ENCODE assay signal across 18 mouse cellular contexts in genomic region chr10:51930696-51931095, GRCm38 (mm10).
A peak's percentile ranks its signal among the peaks of the same experiment; 100 is the strongest.
DNase-seq lines count a peak whose midpoint lies in the region; ATAC-seq lines count a peak whose summit lies in the region.
"Had no signal": no experiment of that assay in that cellular context is flagged by ENCODE, and none has a peak within 500 bp of the region (broad histone marks: within the 10 kb centered on the region; RNA-seq: fewer than 3 reads in every experiment).

No protein-coding gene starts in this region.

- WGBS in heart, embryonic 16.5 days, result 53% methylated on average over 1 of the region's 1 CpGs
- WGBS in midbrain, embryonic 14.5 days, result 57% methylated on average over 1 of the region's 1 CpGs

- H3K9ac ChIP-seq in heart, embryonic 16.5 days (ENCODE audit: low read length), result no peak overlapping the region
- H3K9ac ChIP-seq in midbrain, embryonic 14.5 days (replicated peaks; ENCODE audit: low read length), result no peak overlapping the region
- H3K9ac ChIP-seq: embryonic facial prominence, embryonic 13.5 days; hindbrain, embryonic 14.5 days had no signal

- no peaks in the 10 kb centered on the region for H3K9me3 ChIP-seq in heart, embryonic 16.5 days (replicated peaks; ENCODE audit: control insufficient read depth, low read length)
- no peaks in the 10 kb centered on the region for H3K9me3 ChIP-seq in midbrain, embryonic 14.5 days (ENCODE audit: control insufficient read depth, low read length)
- H3K9me3 ChIP-seq: embryonic facial prominence, embryonic 13.5 days had no signal

- H3K4me3 ChIP-seq in heart, embryonic 16.5 days (ENCODE audit: low read length), result no peak overlapping the region
- no peak overlapping the region for H3K4me3 ChIP-seq in midbrain, embryonic 14.5 days (replicated peaks; ENCODE audit: low read depth, low read length)
- H3K4me3 ChIP-seq: embryonic facial prominence, embryonic 13.5 days; left cerebral cortex, adult 2 months had no signal

- H3K4me1 ChIP-seq in heart, embryonic 16.5 days (ENCODE audit: control insufficient read depth, insufficient read depth, low read length), result peaks cover 5% of the 10 kb centered on the region; the same call in 1 of the 2 replicates
- no peaks in the 10 kb centered on the region for H3K4me1 ChIP-seq in midbrain, embryonic 14.5 days (ENCODE audit: control insufficient read depth, insufficient read depth, low read length)
- H3K4me1 ChIP-seq: embryonic facial prominence, embryonic 13.5 days had no signal

- H3K4me2 ChIP-seq in heart, embryonic 16.5 days (ENCODE audit: low read depth, low read length), result no peak overlapping the region
- no peak overlapping the region for H3K4me2 ChIP-seq in midbrain, embryonic 14.5 days (ENCODE audit: low read length)
- H3K4me2 ChIP-seq: embryonic facial prominence, embryonic 13.5 days; hindbrain, embryonic 14.5 days; liver, embryonic 11.5 days; midbrain, embryonic 11.5 days had no signal

- intact Hi-C loops in gastrocnemius, postnatal 14 days (cut with DNase I; ENCODE audit: low total_unique reads), result no loop called here

- DNase-seq in adrenal gland, postnatal 10 days, result peak; percentile 3
- no peak for DNase-seq in adrenal gland, postnatal 4 days (ENCODE audit: low spot score in 2 of 2)
- DNase-seq in gastrocnemius, adult 8-10 months (ENCODE audit: low spot score in 2 of 2), result peak; percentile 7 to 28
- DNase-seq in gastrocnemius, postnatal 14 days, result no peak
- DNase-seq in 3134 (ENCODE audit: extremely low read depth, insufficient read length, low spot score), result peak; percentile 18
- DNase-seq in urinary bladder, postnatal 4 days (ENCODE audit: low spot score in 2 of 2), result no peak
- DNase-seq in midbrain, embryonic 14.5 days, result no peak
- DNase-seq: cerebellum, adult 9-11 months; kidney, adult 2 months; lung, postnatal 10 days; spleen, adult 18-20 months had no signal

- ATAC-seq in heart, embryonic 16.5 days (replicated peaks; ENCODE audit: extremely low read depth, insufficient read depth, low FRiP score), result no peak
- no peak for ATAC-seq in midbrain, embryonic 14.5 days (ENCODE audit: low FRiP score, low TSS enrichment)

- H3K27me3 ChIP-seq in heart, embryonic 16.5 days (ENCODE audit: control insufficient read depth, insufficient read depth, low read length), result no peaks in the 10 kb centered on the region
- no peaks in the 10 kb centered on the region for H3K27me3 ChIP-seq in midbrain, embryonic 14.5 days (ENCODE audit: control insufficient read depth, insufficient read depth, low read length)
- H3K27me3 ChIP-seq: embryonic facial prominence, embryonic 13.5 days had no signal

- no peaks in the 10 kb centered on the region for H3K36me3 ChIP-seq in heart, embryonic 16.5 days (ENCODE audit: control insufficient read depth, insufficient read depth)
- H3K36me3 ChIP-seq in midbrain, embryonic 14.5 days (ENCODE audit: control insufficient read depth, insufficient read depth, low read length), result no peaks in the 10 kb centered on the region
- H3K36me3 ChIP-seq: embryonic facial prominence, embryonic 13.5 days had no signal

- 0 out of 2 replicates have a peak overlapping the region, but pooled peaks have one; percentile 7 for H3K27ac ChIP-seq in heart, embryonic 16.5 days (ENCODE audit: low read length)
- no peak overlapping the region for H3K27ac ChIP-seq in midbrain, embryonic 14.5 days (replicated peaks; ENCODE audit: low read depth, low read length)
- H3K27ac ChIP-seq: embryonic facial prominence, embryonic 13.5 days; hindbrain, embryonic 14.5 days; left cerebral cortex, adult 2 months; stomach, postnatal 0 days had no signal

Comparison
In these comparisons a context has a peak if more than half of its experiments do, and no peak if none do; other contexts are left out.
1. DNase-seq: peak in adrenal gland, postnatal 10 days (single experiment), gastrocnemius, adult 8-10 months (2 of 2) and 3134 (single experiment); none in adrenal gland, postnatal 4 days (0 of 2), gastrocnemius, postnatal 14 days (single experiment), urinary bladder, postnatal 4 days (0 of 2) and midbrain, embryonic 14.5 days (single experiment).